Mouse (Mus musculus): ENCODE results near the gene Ccdc102a.

The Ccdc102a gene

DNA sequence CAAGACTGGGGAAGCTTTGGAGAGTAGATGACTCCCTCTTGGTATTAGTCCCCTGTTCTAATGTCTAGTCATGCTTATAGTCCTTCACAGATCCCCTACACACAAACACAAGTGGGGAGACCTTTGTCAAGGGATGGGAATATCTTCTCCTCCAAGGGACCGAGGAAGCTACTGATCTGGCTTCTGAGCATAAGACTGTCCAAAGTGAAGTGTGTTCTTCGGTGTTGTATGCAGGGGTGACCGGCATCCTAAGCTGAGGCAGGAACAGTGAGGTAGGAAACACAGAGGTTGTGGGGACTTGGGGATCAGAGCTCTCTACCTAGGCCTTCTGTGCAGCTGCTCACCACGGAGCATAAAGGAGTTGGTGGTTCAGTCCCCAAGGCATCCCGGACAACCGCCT lies 4.3 kb upstream of the Ccdc102a start:
- DNase-seq (ENCODE audit: low read depth) = no peak

DNA sequence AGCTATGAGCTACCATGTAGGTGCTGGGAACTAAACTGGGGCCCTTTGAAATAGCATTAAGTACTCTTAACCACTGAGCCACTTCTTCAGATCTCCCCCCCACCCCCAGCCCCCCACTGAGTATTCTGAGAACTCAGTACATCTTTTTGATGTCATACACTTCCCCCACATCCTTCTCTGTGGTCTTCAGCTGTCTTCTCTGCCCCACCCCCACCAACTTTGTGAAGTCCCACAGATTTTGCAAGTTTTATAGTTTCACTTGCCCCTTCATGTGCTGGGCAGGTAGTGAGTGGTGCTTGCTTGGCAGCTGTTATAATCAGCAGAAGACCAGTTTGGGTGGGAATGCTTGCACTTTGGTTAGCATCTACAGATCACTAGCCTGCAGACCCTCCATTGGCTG lies 1.4 kb upstream of the Ccdc102a start:
- no peak for DNase-seq (ENCODE audit: low read depth)

DNA sequence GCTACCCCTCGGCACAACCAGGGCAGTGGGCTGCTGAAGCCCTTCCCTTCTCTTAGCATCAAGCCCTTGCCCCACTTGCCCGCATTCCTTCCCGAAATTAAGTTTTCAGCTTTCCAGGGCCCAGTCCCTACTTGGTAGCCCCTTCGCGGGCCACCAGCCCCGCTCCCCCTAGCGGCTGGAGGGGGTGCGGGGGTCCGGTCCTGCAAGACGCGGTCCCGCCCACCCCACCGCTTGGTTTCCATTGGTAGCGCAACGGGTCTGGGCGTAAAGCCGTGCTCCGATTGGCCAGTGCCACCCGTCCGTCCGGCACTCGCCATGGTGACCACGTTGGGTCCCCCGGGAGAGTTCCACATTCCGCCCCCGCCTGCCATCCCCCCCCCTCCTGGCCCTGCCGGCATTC lies 546 bp downstream of the Ccdc102a start:
- peak; percentile 66 for DNase-seq (ENCODE audit: low read depth)

DNA sequence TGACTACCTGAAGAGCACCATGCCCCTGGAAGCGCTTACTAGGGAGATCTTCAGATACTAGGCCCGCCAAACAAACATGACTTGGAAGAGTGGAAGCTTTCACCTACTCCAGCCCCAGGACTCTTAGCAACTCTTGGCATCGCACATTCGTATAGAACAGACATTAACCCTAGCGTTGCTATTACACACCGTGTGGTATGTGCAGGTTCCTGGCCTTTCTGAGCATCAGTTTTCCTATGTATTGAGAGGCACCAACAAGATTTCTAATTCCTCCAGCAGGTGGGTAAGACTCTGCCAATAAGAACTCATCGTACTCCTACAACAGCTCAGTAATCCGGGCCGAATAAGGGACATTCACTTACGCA lies 956 bp downstream of the Ccdc102a start:
- no peak for DNase-seq (ENCODE audit: low read depth)

DNA sequence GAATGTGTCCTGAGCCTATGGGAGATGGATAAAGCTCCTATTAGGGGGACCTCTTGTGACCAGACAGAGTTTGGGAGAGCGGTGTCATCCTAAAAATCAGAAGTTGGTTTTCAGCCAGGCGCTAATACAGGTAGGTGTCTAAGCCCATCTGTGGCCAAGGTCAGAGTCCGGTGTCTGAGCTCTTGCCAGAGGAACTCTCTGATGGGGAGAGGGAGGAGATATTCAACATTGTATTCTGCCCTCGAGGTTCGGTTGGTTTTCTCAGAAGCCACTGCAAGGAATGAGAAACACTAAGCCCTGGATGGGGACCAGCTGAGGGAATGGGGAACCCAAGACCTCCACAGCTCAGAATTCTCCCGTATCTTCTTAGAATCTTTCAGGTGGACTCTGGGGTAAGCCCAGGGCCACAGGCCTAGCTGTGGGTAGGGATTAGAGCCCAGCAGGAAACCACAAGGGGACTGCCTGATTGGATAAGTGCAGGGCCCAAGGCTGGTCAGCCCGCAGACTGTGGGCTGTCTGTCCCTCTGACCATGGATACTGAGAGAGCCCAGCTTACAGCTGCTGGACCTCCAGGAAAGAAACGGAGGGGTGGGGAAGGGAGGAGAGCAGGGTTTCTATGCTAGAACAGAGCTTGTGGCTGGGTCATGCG lies 1.5 kb downstream of the Ccdc102a start:
- no peak for DNase-seq (ENCODE audit: low read depth)

DNA sequence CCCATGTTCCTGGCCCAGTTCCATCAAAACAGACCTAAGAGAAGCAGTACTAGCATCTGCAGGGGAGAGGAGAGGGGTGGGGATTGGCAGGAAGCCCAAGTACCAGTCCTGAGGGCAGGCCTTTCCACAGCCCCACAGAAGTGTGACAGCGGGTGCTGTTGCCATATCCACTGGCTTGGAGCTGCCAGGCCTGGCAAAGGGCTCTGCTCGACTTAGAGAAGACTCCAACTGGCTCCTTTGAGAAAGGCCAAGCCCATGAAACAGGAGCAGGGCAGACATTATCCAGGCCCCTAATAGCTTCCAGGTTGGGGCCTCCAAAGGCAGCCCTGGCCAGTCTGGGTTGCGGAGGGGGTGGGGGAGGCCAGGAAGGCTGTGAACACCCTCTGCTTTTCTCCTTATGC lies 3.2 kb downstream of the Ccdc102a start:
- DNase-seq (ENCODE audit: low read depth) = no peak

DNA sequence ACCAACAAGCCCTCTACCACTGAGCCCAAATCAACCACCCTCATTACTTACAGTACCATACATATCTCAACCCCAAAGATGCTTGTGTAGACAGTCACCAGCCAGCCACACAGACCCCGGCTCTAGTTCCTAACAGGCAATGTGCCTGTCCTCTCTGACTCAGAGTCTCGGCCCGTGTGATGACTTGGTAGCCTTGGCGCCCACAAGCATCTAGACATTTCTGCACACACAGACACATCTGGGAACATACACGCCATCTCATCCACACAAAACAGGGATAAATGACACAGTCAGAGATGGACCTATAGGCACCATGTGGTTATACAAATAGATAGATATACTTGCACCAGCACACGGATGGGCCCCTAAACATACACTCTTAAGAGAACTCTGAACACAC lies 3.6 kb downstream of the Ccdc102a start:
- no peak for DNase-seq (ENCODE audit: low read depth)

DNA sequence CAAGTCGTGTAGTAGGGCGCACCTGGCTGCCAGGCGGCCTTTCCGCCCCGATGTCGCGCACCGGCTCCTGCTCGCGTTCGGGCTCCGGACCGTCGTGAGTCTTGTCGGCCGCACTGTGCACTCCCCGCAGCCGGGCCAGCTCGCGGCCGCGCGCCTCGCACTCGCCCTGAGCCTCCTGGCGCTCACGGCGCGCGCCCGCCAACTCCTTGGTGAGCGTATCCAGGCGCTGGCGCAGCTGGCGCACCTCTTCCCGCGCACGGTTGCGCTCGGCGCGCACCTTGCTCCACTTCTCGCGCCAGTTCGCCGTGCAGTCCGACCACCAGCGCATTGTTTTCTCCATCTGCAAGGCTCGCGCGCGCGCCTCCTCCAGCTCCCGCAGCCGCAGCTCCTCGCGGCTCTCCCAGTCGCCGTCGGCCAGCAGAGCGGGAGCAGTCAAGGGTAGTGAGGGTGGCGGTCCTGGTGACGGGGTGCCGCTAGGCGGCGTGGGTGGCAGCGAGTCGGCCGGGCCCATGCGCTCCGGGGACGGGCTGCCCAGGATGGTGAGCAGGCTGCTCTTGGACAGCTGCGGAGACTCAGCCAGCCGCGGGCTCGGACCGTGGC lies 4.7 kb downstream of the Ccdc102a start:
- no peak for DNase-seq (ENCODE audit: low read depth)

DNA sequence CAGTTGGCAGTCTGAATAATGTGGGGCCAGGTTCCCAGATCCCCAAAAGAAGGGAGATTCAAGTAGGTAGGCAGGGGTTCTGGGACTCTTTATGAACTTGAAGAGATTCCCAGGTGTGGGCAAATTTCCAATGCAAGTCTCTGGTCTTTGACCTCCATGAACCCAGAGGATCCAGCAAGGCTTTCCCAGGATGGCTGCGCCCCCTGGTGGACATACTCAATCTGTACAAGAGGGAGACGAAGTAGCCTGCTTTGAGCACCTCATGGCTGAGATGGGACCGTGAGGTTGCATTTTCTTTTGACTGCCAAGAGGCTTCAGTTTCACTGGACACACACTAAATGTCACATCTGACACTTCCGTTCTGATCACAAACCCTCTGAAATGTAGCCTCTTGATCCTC lies 9.1 kb downstream of the Ccdc102a start:
- peak; percentile 81 for DNase-seq (ENCODE audit: low read depth)

DNA sequence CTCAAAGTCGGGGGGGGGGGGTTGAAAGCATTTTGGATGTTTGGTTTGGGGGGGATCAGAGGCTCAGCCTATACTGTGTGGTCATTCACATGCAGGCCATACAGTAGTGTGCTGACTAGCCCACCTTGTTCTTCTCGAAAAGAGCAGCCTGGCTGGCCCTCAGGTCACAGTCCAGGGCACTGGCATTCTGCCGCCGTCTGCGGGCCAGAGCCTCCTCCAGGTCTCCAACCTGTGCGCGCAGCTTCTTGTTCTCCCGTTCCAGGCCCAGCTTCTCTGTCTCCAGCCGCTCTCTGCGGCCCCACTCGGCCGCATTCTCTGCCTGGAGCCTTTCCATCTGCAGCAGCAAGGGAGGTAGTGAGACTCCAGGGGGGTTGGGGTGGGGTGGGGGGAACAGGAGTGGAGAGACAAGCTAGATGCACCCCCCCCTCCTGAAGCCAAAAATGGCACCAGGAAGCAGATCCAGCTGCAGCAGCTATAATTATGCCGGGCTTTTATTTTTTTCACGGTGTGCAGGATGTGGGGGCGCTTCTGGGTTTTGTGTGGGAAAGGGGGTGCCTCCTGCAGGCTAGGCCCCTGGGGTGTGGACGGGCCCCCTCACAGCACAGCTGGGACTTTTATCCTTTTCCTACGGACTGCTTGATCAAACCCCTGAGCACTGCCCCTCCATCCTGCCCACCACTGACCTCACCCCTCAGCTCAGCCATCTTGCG lies 10.2 kb downstream of the Ccdc102a start:
- DNase-seq (ENCODE audit: low read depth) = no peak

DNA sequence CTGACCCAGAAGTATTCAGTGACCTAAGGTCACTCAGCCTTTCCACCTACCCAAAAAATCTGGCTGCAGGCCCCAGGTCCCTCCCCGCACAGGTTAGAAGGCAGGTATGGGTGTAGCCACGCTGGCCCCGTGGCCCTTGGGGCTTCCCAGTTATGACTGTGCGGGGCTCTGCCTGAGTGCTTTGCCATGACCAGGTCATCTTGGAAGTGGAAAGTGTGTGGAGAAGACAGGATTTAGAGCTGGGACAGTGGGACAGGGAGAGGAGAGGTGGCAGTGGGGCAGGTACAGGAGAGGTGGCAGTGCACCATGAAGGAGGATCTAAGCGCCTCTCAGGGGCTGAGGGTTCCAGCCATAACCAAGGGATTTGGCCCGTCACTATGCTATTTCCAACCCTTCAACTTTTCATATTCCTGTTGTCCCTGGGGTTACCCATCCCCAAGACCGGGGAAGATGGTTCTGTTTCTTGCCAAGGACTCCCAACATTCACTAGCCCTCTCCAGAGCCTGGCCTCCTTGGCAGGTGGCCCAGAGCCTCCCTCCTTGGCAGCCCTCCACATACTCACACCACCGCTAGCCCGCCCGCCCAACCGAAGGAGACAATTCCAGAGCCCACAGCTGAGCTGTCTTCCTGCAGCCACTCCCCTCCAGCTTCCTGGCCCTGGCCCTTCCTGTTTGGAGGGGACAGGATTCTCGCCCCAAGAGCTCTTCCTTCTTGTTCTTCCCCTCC lies 13.3 kb downstream of the Ccdc102a start:
- DNase-seq (ENCODE audit: low read depth) = no peak

DNA sequence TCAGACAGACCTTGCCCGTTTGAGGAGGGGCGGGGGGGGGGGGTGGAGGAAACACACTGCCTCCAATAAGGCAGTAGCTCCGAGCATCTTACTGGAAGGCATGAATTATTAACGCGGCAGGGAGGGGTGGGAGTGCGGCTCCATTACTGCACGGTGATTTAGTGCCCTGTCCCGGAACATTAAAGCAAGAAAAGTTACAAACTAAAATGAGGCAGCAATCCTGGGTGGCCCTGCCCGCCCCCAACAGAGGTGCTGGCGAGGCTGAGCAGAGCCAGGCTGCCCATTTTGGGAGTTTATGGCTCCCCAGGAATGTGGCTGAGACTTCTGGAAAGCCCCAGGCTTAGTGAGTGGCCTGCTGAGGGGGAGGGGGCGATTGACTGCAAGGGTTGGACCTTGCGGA lies 14.2 kb downstream of the Ccdc102a start:
- no peak for DNase-seq (ENCODE audit: low read depth)

DNA sequence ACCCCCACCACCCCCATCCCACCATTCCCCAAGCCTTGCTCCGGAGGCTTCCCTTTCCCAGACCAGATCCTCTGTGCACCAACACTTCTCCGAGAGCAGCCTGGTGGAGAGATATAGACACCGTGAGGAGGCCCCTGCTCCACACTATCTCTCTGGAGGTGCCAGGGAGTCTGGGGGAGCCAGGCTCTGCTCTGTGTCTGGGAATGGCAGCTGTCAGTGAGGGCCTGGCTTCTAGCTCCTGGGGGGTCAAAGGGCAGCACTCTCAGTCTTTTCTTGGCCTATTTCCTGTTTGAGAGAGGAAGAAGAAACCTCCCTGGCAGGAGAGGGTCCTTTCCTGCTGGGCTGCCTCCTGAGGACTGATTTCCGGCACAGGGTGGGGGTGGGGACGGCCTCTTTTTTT lies 16.9 kb downstream of the Ccdc102a start:
- no peak for DNase-seq (ENCODE audit: low read depth)

DNA sequence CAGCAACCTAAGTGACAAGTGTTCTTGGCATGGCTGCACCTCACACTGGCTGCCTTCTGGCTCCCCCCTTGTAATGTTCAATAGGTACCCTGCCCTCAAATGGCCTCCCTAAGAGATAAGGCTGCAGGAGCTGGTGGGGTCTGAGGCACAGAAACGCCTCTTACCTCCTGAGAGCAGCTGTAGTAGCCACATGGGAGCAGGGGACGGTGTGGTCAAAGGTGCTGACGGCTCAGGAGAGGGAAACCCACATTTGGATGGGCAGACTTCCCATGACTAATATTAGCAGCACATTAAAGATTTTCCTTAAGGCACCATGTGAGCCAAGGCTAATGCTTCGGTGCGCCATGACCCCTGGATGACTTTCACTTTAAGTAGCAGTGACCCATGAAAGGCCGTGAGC lies 17.3 kb downstream of the Ccdc102a start:
- DNase-seq (ENCODE audit: low read depth) = no peak

DNA sequence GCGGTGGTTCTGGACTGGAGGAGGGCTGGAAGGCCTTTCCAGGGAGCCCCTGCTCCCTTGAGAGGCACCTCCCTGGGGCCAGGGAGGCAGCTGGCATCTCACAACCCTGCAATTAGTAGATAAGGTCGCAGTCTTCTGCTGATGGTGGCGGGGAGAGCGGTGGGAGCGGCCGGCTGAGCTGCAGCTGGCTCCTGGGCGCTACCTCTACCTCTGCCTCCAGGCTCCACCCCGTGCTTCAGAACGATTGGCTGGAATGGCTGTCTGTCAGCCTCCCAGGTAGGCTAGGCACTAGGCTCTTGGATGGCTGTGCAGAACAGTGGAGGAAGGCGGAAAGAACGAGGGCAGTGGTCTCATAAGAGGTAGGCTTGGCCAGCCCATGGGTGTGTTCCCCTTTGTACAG lies 18.6 kb downstream of the Ccdc102a start:
- peak; percentile 84 for DNase-seq (ENCODE audit: low read depth)

DNA sequence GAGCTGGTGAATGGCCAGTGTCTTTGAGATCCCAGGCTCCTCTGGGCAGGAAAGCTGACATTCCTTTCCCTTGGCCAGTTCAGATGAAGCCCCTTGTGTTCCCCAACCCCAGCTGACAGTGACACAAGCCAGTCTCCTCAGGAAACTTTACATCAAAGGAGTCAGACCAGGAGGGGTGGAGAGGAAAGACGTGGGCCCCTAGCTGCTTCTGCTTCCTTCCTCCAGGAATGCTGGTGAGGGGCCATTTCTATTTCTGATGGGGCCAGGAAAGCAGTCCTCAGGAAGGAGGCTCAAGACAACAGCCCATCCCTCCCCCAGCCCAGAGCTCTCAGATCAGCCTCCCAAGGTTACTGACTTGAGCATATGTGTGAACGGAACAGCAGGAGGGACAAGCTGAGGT lies 25.0 kb downstream of the Ccdc102a start:
- no peak for DNase-seq (ENCODE audit: low read depth)

DNA sequence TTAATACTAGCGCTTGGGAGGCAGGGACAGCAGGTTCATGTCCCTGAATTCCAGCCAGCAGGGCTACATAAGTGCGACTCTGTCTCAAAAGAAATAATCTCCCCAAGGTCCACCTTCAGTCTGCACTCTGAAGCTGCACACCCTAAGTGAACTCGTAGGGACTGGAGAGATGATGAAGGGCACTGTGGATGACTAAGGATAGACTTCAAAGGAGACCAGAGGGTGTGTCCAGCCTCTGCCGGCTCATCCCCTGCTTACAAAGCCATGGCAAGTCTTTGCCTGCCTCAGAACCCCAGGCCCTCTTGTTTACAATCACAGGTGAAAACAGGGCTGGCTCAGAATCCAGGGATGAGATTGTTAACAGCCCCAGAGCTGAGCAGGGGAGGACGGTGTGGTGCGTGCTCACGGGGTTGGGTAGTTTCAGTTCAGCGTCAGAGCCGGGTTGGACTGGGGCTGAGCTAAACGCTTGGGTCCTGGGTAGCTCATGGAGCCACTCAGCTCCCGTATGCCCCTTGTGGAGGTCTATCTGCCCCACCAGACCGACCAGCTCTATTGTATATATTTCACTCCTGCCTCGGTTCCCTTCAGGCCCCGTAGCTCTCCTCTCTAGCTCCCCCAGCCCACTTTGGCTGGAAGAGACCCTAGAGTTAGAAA lies 29.4 kb downstream of the Ccdc102a start:
- DNase-seq (ENCODE audit: low read depth) = no peak

DNA sequence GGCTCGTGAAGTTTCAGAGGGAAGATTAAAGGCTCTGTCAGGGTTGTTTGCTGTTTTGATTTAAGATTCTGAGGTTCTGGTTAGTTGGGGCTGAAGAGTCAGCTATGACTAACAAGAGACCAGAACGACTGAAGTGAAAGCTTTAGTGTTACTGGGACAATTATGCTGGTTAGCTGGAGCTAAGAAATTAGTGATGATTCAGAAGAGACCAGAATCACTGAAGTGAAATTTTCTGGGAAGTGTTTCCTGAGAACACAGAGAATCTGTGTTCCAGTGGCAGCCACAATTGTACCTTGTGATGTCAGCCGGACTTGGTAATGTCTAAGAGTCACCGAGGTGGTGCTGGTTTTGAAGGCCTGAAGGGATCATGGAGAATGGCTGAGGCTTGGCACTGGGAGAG lies 37.2 kb downstream of the Ccdc102a start:
- no peak for DNase-seq (ENCODE audit: low read depth)

DNA sequence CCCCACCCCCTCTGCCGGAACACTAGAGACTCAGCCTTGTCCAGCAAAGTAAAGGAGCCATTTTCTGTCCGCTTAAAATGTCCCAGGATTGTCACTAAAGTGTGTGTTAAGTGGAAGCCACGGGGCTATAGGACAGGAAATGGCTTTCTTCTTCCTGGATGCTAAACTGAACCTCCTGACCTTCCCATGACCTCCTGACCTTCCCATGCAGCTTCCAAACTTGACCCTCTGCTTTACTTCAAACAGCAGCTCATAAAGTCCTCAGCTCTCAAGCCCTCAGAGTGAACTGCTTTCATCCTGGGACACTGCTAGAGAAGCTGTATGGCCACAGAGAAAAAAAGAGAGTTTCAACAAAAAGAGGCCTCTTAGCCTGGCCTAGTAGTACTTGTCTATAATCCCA lies 41.1 kb downstream of the Ccdc102a start:
- DNase-seq (ENCODE audit: low read depth) = no peak

DNA sequence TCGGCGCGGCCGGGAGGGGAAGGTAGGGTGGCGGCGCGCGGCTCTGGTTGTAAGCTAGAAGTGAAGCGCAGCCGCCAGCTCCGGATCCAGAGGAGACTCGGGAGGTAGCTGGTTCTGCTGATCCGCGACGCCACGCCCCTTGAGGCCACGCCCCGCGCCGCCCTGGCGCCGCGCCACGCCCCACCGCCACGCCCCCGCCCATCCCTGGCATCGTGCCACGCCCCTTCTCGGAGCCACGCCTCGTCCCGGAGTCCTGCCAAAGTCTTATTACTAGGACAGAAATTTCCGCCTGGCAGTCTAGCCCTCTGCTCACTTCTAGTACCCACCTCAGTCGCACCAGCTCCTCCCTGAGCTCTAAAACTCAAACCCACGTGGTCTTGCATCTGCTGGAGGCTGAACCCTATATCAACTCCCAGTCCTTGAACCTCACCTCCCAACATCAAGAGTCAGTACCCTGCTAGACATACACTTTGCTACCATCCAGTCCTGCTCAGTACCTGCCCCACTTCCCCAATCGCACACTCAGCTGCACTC lies 41.6 kb downstream of the Ccdc102a start, which contains the start of gene Dok4:
Dok4 (minus strand) TSS at position 134 of the 534 bp plus-strand sequence.
- DNase-seq (ENCODE audit: low read depth) = peak; percentile 61

DNA sequence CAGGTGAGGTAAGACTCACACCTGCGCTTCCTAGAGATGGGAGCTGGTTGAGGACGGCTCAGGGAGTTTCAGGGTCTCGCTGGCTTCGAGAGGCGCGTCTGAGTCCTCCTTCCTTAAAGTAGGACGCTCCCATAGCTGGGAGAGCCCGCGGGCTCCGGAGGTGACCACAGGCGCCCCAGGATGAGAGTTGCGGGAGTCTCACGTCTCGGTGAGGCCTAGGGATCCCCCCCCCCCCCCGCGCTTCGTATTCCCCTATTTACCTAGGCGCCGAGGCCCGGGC lies 42.1 kb downstream of the Ccdc102a start:
- no peak for DNase-seq (ENCODE audit: low read depth)

DNA sequence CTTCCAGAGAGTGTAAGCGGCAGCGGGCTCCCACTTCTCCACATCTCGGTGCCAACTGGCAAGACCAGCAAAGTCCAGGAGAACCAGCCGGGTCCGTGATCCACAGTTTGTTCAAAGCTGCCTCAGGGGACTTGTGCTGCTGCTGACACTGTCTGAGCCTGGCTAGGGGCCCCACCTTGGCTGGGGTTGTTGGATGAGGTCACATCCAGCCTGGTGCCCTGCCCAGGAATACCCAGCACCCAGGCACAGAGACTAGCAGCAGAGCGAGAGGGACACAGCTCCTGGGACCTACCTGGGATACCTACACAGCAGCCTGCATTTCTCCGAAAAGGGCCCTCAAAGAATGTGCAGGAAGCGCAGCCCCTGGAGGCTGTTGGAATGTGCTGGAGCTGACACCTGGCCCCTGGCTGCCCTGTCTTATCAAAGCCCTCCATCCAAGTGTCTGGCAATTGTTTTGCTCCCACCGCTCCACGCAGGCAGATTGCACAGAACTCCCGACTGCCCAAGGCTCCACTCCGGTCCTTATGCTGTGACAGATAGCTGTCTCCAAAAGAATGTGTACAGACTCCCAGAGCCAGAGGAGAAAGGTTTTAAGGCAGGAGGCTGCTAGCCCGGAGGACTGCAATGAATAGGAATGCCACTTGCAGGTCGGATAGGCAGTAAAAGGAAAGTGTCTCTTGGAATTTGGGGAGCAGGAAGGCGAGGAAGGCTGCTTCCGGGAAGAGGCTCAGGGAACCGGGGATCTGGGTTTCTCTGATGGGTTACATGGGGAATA lies 42.6 kb downstream of the Ccdc102a start:
- no peak for DNase-seq (ENCODE audit: low read depth)
